Mouse (Mus musculus) forebrain, postnatal 0 days (tissue): ENCODE measurements around the gene Mfap2. TPM values are rescaled to one million over a fixed set of nuclear protein-coding genes. Genes with fewer than 3 reads are reported as not detected.

ENCODE experiments used
- ATAC-seq: fragments of 200-750 bp; cut with Nextera tagmentation; 2 replicates; pipeline ENCODE4 v1.8.0; 2017; ENCODE audit warnings: mild to moderate bottlenecking, moderate library complexity
- DNase-seq: peaks from one replicate; pipeline ENCODE4 v3.0.0-alpha.2; 2015
- H3K27ac ChIP-seq: fragments of 300-500 bp; sonication (generic); 2 replicates; pipeline ENCODE4 v1.5.1; 2014; ENCODE audit warnings: low read depth, mild to moderate bottlenecking, antibody characterized with exemption, low read length, moderate library complexity, mixed read lengths
- H3K27me3 ChIP-seq: fragments of 300-500 bp; sonication (generic); 2 replicates; pipeline ENCODE4 v1.6.1; 2014; ENCODE audit warnings: mild to moderate bottlenecking, low read length, mixed read lengths; ENCODE audit not compliant: insufficient read depth
- H3K36me3 ChIP-seq: fragments of 300-500 bp; sonication (generic); 2 replicates; pipeline ENCODE4 v1.6.1; 2014; ENCODE audit warnings: mild to moderate bottlenecking, moderate library complexity; ENCODE audit not compliant: insufficient read depth
- H3K4me1 ChIP-seq: fragments of 300-500 bp; sonication (generic); 2 replicates; pipeline ENCODE4 v1.6.1; 2014; ENCODE audit warnings: antibody characterized with exemption; ENCODE audit not compliant: insufficient read depth
- H3K4me2 ChIP-seq: fragments of 300-500 bp; sonication (generic); 2 replicates; pipeline ENCODE4 v1.6.1; 2014; ENCODE audit warnings: low read depth, mild to moderate bottlenecking, moderate library complexity
- H3K4me3 ChIP-seq: fragments of 300-500 bp; sonication (generic); 2 replicates; pipeline ENCODE4 v1.5.1; 2014; ENCODE audit warnings: low read depth, low read length, mixed read lengths
- H3K9ac ChIP-seq: fragments of 300-500 bp; sonication (generic); 2 replicates; pipeline ENCODE4 v1.6.1; 2014; ENCODE audit warnings: mild to moderate bottlenecking
- H3K9me3 ChIP-seq: fragments of 300-500 bp; sonication (generic); 2 replicates; pipeline ENCODE4 v1.6.1; 2016; ENCODE audit warnings: low read length
- CTCF ChIP-seq: sonication (generic); IDR thresholded peaks from 2 replicates; pipeline ENCODE4 v1.5.1; 2016; ENCODE audit warnings: antibody characterized with exemption, control low read depth, low read depth
- WGBS: fragments of 180-500 bp; shearing (Covaris S2); extraction: QIAGEN DNeasy Blood & Tissue Kit; methylation state at CpG from one replicate; pipeline ENCODE4 v1.1.7; 2014; 5-methylcytosine and 5-hydroxymethylcytosine counted together
- polyA plus RNA-seq: library from polyadenylated mRNA; unstranded; fragments of >200 nt; fragmentation: Nextera tagmentation; extraction: Ambion mirVana; gene quantifications from 2 replicates; pipeline ENCODE4 v1.2.1, GENCODE M21; 2015
- total RNA-seq: library from RNA; depleted of rRNA; stranded (reverse); fragments of >200 nt; gene quantifications from 2 replicates; pipeline ENCODE4 v1.2.3, GENCODE M21; 2014; rRNA removed

Gene Mfap2
- total RNA-seq (22.2 and 25.1 TPM in 2 replicates), polyA plus RNA-seq (124 and 148 TPM in 2 replicates)

GRCm38 (mm10) chr4:141010118-141010517, at the start of gene Mfap2:
Mfap2 (plus strand) TSS chr4:141010418.
- Histone ChIP-seq H3K36me3 (peaks cover 58% of the 10 kb centered on the region), H3K27me3 (no peaks in the 10 kb centered on the region), H3K9ac (peak within 1 kb of the TSS; percentile 77), H3K9me3 (no peaks in the 10 kb centered on the region), H3K27ac (peak within 1 kb of the TSS; percentile 73), H3K4me3 (peak within 1 kb of the TSS; percentile 68), H3K4me1 (peaks cover 19% of the 10 kb centered on the region), H3K4me2 (peak within 1 kb of the TSS; percentile 79)
- no peak for ATAC-seq
- no peak for TF ChIP-seq CTCF
- 22% methylated on average over 7 of the region's 7 CpGs for WGBS
- DNase-seq: no peak

GRCm38 (mm10) chr4:140960781-140961466, 49.3 kb upstream of the Mfap2 start, which contains the start of gene Sdhb:
Sdhb (plus strand) TSS chr4:140961203.
- Histone ChIP-seq H3K36me3 (no peaks in the 10 kb centered on the region), H3K27me3 (no peaks in the 10 kb centered on the region), H3K4me1 (peaks cover 14% of the 10 kb centered on the region), H3K27ac (peak within 1 kb of the TSS; percentile 83), H3K4me2 (peak within 1 kb of the TSS; percentile 81), H3K9me3 (no peaks in the 10 kb centered on the region), H3K9ac (peak within 1 kb of the TSS; percentile 94), H3K4me3 (peak within 1 kb of the TSS; percentile 86)
- 3% methylated on average over 37 of the region's 37 CpGs for WGBS
- peak; percentile 97 for DNase-seq
- no peak; the same call in 1 of the 2 replicates for TF ChIP-seq CTCF
- peak; percentile 96 for ATAC-seq

GRCm38 (mm10) chr4:140961467-140962206, 48.6 kb upstream of the Mfap2 start:
- Histone ChIP-seq H3K9ac (peak overlapping the region; percentile 94), H3K4me2 (peak overlapping the region; percentile 81), H3K27ac (peak overlapping the region; percentile 83), H3K4me3 (peak overlapping the region; percentile 86), H3K36me3 (peaks cover 6% of the 10 kb centered on the region), H3K27me3 (no peaks in the 10 kb centered on the region), H3K9me3 (no peaks in the 10 kb centered on the region), H3K4me1 (peaks cover 14% of the 10 kb centered on the region)
- ATAC-seq: peak; percentile 32
- under 1% methylated on average over 38 of the region's 38 CpGs for WGBS
- TF ChIP-seq CTCF: no peak
- DNase-seq: peak; percentile 52

- H3K4me3 ChIP-seq: peak overlapping the region; percentile 86
- H3K9me3 ChIP-seq: no peaks in the 10 kb centered on the region
- peaks cover 14% of the 10 kb centered on the region for H3K4me1 ChIP-seq
- peak overlapping the region; percentile 83 for H3K27ac ChIP-seq
- peaks cover 12% of the 10 kb centered on the region for H3K36me3 ChIP-seq
- peak overlapping the region; percentile 94 for H3K9ac ChIP-seq
- ATAC-seq (no peak), DNase-seq (no peak)
- 77% methylated on average over 8 of the region's 8 CpGs for whole genome bisulfite sequencing
- no peak for TF ChIP-seq CTCF
- peak overlapping the region; percentile 81 for H3K4me2 ChIP-seq
- no peaks in the 10 kb centered on the region for H3K27me3 ChIP-seq
Measured at GRCm38 (mm10) chr4:140962207-140962909, 47.9 kb upstream of the Mfap2 start.

- no peaks in the 10 kb centered on the region for H3K9me3 ChIP-seq
- no peak overlapping the region for H3K27ac ChIP-seq
- 38% methylated on average over 5 of the region's 5 CpGs for WGBS
- no peak for ATAC-seq
- H3K4me3 ChIP-seq: no peak overlapping the region
- no peaks in the 10 kb centered on the region for H3K27me3 ChIP-seq
- TF ChIP-seq CTCF: no peak
- H3K4me1 ChIP-seq: peaks cover 14% of the 10 kb centered on the region
- DNase-seq: no peak
- no peak overlapping the region; the same call in 1 of the 2 replicates for H3K9ac ChIP-seq
- peaks cover 17% of the 10 kb centered on the region for H3K36me3 ChIP-seq
- H3K4me2 ChIP-seq: peak overlapping the region; percentile 81; the same call in 1 of the 2 replicates
Measured at GRCm38 (mm10) chr4:140962950-140963349, 47.3 kb upstream of the Mfap2 start.

GRCm38 (mm10) chr4:140963941-140964597, 46.1 kb upstream of the Mfap2 start:
- H3K9me3 ChIP-seq: no peaks in the 10 kb centered on the region
- no peak overlapping the region for H3K9ac ChIP-seq
- no peak for DNase-seq
- WGBS: 83% methylated on average over 9 of the region's 9 CpGs
- ATAC-seq: no peak
- no peak overlapping the region for H3K27ac ChIP-seq
- H3K27me3 ChIP-seq: no peaks in the 10 kb centered on the region
- H3K4me3 ChIP-seq: no peak overlapping the region
- H3K4me2 ChIP-seq: no peak overlapping the region
- peaks cover 25% of the 10 kb centered on the region for H3K36me3 ChIP-seq
- H3K4me1 ChIP-seq: peaks cover 14% of the 10 kb centered on the region
- no peak for TF ChIP-seq CTCF
